ENCODE assay signal across 14 mouse cellular contexts in genomic region chr11:95160693-95161092, GRCm38 (mm10). TPM values are rescaled to one million over a fixed set of nuclear protein-coding genes. Genes with fewer than 3 reads are reported as not detected.
A peak's percentile ranks its signal among the peaks of the same experiment; 100 is the strongest.
DNase-seq lines count a peak whose midpoint lies in the region; ATAC-seq and TF ChIP-seq lines count a peak whose summit lies in the region.
"Had no signal": no experiment of that assay in that cellular context is flagged by ENCODE, and none has a peak within 500 bp of the region (broad histone marks: within the 10 kb centered on the region; RNA-seq: fewer than 3 reads in every experiment).

No protein-coding gene starts in this region.

- H3K79me2 ChIP-seq in C2C12 (ENCODE audit: control insufficient read depth, insufficient read depth): no peaks in the 10 kb centered on the region

- H3K4me3 ChIP-seq in layer of hippocampus, adult 2 months: no peak overlapping the region
- no peak overlapping the region for H3K4me3 ChIP-seq in C2C12 (ENCODE audit: insufficient read depth, poor library complexity, severe bottlenecking)
- H3K4me3 ChIP-seq in midbrain, embryonic 13.5 days (replicated peaks): no peak overlapping the region
- H3K4me3 ChIP-seq: forebrain, embryonic 13.5 days; lung, embryonic 15.5 days had no signal

- no peaks in the 10 kb centered on the region for H3K27me3 ChIP-seq in C2C12 (ENCODE audit: control insufficient read depth, insufficient read depth, insufficient read length)
- H3K27me3 ChIP-seq in midbrain, embryonic 13.5 days: 0 out of 2 replicates have a peak, but pooled peaks cover 3% of the 10 kb centered on the region
- H3K27me3 ChIP-seq: lung, embryonic 15.5 days had no signal

- H3K9me3 ChIP-seq in midbrain, embryonic 13.5 days: no peaks in the 10 kb centered on the region
- H3K9me3 ChIP-seq: forebrain, embryonic 13.5 days; lung, embryonic 15.5 days had no signal

- H3K36me3 ChIP-seq in C2C12 (ENCODE audit: control insufficient read depth, insufficient read depth): no peaks in the 10 kb centered on the region
- H3K36me3 ChIP-seq in midbrain, embryonic 13.5 days: no peaks in the 10 kb centered on the region
- H3K36me3 ChIP-seq: lung, embryonic 15.5 days had no signal

- H3K4me1 ChIP-seq in midbrain, embryonic 13.5 days (replicated peaks): no peaks in the 10 kb centered on the region
- H3K4me1 ChIP-seq: forebrain, embryonic 13.5 days; lung, embryonic 15.5 days had no signal

- TF ChIP-seq POLR2A in brain, embryonic 14.5 days (IDR thresholded peaks at IDR 0.05; ENCODE audit: borderline replicate concordance, extremely low read depth, insufficient read depth, insufficient read length, poor library complexity, severe bottlenecking): no peak

- H3K27ac ChIP-seq in layer of hippocampus, adult 2 months: no peak overlapping the region
- H3K27ac ChIP-seq in midbrain, embryonic 13.5 days: no peak overlapping the region
- H3K27ac ChIP-seq: forebrain, embryonic 13.5 days; lung, embryonic 15.5 days had no signal

- no peak overlapping the region for H3K4me2 ChIP-seq in midbrain, embryonic 13.5 days (replicated peaks)
- H3K4me2 ChIP-seq: forebrain, embryonic 13.5 days; lung, embryonic 15.5 days had no signal

- no peaks in the 10 kb centered on the region for H3K79me3 ChIP-seq in C2C12 (ENCODE audit: low read depth)

- WGBS in midbrain, embryonic 13.5 days: 51% methylated on average over 7 of the region's 7 CpGs

- no peak for ATAC-seq in midbrain, embryonic 13.5 days
- ATAC-seq: forebrain, embryonic 13.5 days had no signal

- H3K9ac ChIP-seq in midbrain, embryonic 13.5 days (replicated peaks): no peak overlapping the region
- H3K9ac ChIP-seq: forebrain, embryonic 13.5 days; lung, embryonic 15.5 days had no signal

- peak overlapping the region; percentile 5 for H3ac ChIP-seq in C2C12 (ENCODE audit: control insufficient read depth, insufficient read length, low read depth)

- TF ChIP-seq CTCF in layer of hippocampus, adult 2 months (conservative IDR thresholded peaks at IDR 0.05): peak; percentile 49
- peak; percentile 86 for TF ChIP-seq CTCF in C2C12 (IDR thresholded peaks at IDR 0.05; ENCODE audit: control insufficient read depth, insufficient read depth, insufficient read length)
- peak; percentile 35; the same call in 1 of the 2 replicates for TF ChIP-seq CTCF in brain, embryonic 14.5 days (IDR thresholded peaks at IDR 0.05; ENCODE audit: borderline replicate concordance, extremely low read depth, insufficient read depth, insufficient read length)

- DNase-seq in layer of hippocampus, adult 2 months (ENCODE audit: low spot score in 2 of 2): no peak
- no peak for DNase-seq in layer of hippocampus, postnatal 14 days (ENCODE audit: low spot score in 2 of 2)
- DNase-seq in 416B (ENCODE audit: low read depth): peak; percentile 55
- DNase-seq in brain, embryonic 14.5 days (ENCODE audit: low read depth): no peak
- DNase-seq in cerebellum, postnatal 36 days: no peak
- no peak for DNase-seq in ovary, postnatal 10 days (ENCODE audit: low spot score)
- DNase-seq: cerebellum, adult 11 months; kidney, postnatal 14 days had no signal

TF ChIP-seq in C2C12, 6 proteins besides CTCF, POLR2A, EP300 and RAD21:
- TF ChIP-seq MAX (IDR thresholded peaks at IDR 0.05) (no peak), MYOG (IDR thresholded peaks at IDR 0.05; ENCODE audit: control insufficient read depth, extremely low read depth, insufficient read length) (no peak), CEBPB (IDR thresholded peaks at IDR 0.05; ENCODE audit: low read depth) (no peak), MYOD1 (IDR thresholded peaks at IDR 0.05; ENCODE audit: control insufficient read depth, insufficient read length, low read depth) (no peak), FOSL1 (IDR thresholded peaks at IDR 0.05; ENCODE audit: insufficient read depth, low read length, poor library complexity, severe bottlenecking) (no peak), USF1 (IDR thresholded peaks at IDR 0.05; ENCODE audit: low read depth) (no peak)
TF ChIP-seq in C2C12: peak in this region for 0.

RNA-seq across cellular contexts. Expression of gene Dlx4, which starts 14.6 kb away (rescaled TPM):
- not detected for total RNA-seq in layer of hippocampus, adult 2 months (2021)
- not detected for total RNA-seq in layer of hippocampus, postnatal 14 days (2021)
- polyA plus RNA-seq in C2C12 (2012; fragmentation: generic; extraction: Trizol): 0.37 TPM
- 0.10 TPM in 2 replicates for polyA plus RNA-seq in brain, embryonic 14.5 days (2012; rRNA removed)
- not detected in 2 replicates for polyA plus RNA-seq in midbrain, embryonic 13.5 days (2015; fragmentation: Nextera tagmentation; extraction: Ambion mirVana)
- total RNA-seq: hematopoietic stem cell, adult 5-6 weeks; left cerebral cortex, postnatal 10 days had no signal
- polyA plus RNA-seq: forebrain, embryonic 13.5 days had no signal

RNA-seq across cellular contexts. Expression of gene Dlx3, which starts 40.8 kb away (rescaled TPM):
- not detected for total RNA-seq in layer of hippocampus, adult 2 months (2021)
- total RNA-seq in layer of hippocampus, postnatal 14 days (2021): not detected
- polyA plus RNA-seq in C2C12 (2012; fragmentation: generic; extraction: Trizol): 31.8 TPM
- polyA plus RNA-seq in brain, embryonic 14.5 days (2012; rRNA removed): 0.26 and 0.92 TPM in 2 replicates
- polyA plus RNA-seq in midbrain, embryonic 13.5 days (2015; fragmentation: Nextera tagmentation; extraction: Ambion mirVana): 0.27 and 0.30 TPM in 2 replicates
- total RNA-seq: hematopoietic stem cell, adult 5-6 weeks; left cerebral cortex, postnatal 10 days had no signal
- polyA plus RNA-seq: forebrain, embryonic 13.5 days had no signal

Comparison
In these comparisons a context has a peak if more than half of its experiments do, and no peak if none do; other contexts are left out.
1. CTCF ChIP-seq: peak in every context shown above with its lines; median percentile 86 in C2C12; 49 in layer of hippocampus, adult 2 months; 35 in brain, embryonic 14.5 days.
2. RNA of gene Dlx3, which starts 40.8 kb away (polyA plus RNA-seq): 31.8 TPM in C2C12 (single experiment); 0.26 to 0.92 TPM in brain, embryonic 14.5 days and 0.27 to 0.30 TPM in midbrain, embryonic 13.5 days; every median in the first group is over 10 times any median in the second.